Mouse (Mus musculus) lung, adult 2 months (tissue): ENCODE results near the gene Srp68.

Experiments used
- CTCF ChIP-seq: fragments of 200-500 bp; IDR thresholded peaks from 2 replicates; pipeline ENCODE4 v1.5.1; 2011; ENCODE audit warnings: mild to moderate bottlenecking, low read length, control low read depth; ENCODE audit not compliant: insufficient read depth
- POLR2A ChIP-seq: fragments of 200-500 bp; IDR thresholded peaks from 2 replicates; pipeline ENCODE4 v1.6.1; 2011; ENCODE audit warnings: low read depth, mild to moderate bottlenecking, control low read depth, low read length, borderline replicate concordance; ENCODE audit errors: extremely low read depth

DNA sequence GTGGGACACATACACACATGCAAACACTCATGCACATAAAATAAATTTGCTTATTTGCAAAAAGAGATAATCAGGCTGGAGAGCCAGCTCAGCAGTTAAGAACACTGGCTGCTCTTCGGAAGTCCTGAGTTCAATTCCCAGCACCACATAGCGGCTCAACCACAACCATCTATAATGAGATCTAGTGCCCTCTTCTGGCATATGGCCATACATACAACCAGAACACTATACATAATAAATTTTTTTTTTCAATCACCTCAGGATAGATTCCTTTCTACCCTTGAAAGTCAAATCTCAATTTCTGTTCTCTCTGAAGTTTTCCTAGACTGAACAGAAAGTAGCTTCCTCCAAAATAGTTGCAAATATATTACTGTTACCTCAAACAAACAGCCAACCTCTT lies 31.4 kb upstream of the Srp68 start:
- TF ChIP-seq CTCF = no peak
- no peak for TF ChIP-seq POLR2A
